Mouse (Mus musculus) lung, adult 2 months (tissue): ENCODE measurements around the gene Acot12.

ENCODE experiments used
- CTCF ChIP-seq: fragments of 200-500 bp; IDR thresholded peaks from 2 replicates; pipeline ENCODE4 v1.5.1; 2011; ENCODE audit warnings: mild to moderate bottlenecking, low read length, control low read depth; ENCODE audit not compliant: insufficient read depth
- POLR2A ChIP-seq: fragments of 200-500 bp; IDR thresholded peaks from 2 replicates; pipeline ENCODE4 v1.6.1; 2011; ENCODE audit warnings: low read depth, mild to moderate bottlenecking, control low read depth, low read length, borderline replicate concordance; ENCODE audit errors: extremely low read depth

DNA sequence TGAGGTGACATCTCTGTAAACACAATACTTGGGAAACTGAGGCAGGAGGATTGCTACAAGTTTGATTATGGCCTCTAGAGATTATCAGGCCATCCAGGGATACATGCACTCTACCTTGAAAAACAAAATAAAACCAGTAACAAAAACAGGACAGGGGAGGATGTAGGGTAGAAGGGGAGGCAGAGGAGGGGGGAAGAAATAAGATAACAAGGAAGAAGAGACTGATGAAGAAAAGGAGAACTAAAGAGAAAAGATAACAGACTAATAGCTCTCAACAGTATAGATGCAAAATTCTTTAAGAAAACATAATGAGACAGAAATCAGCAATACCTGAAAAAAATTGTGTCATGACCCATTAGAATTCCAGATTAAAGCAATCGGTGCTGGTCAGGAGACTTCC lies 4.1 kb upstream of the Acot12 start:
- TF ChIP-seq CTCF (no peak), POLR2A (no peak)
